Mouse (Mus musculus): ENCODE measurements around the gene Tdpoz5.
"Not testable (repeated sequence)": the region's sequence is repeated elsewhere in the genome, so short reads cannot be mapped to it uniquely, and the experiment has no call there.

- not testable (repeated sequence) for TF ChIP-seq ZC3H11A (IDR thresholded peaks at IDR 0.05; ENCODE audit: borderline replicate concordance, low read depth, low read length); MAFK (IDR thresholded peaks at IDR 0.05; ENCODE audit: insufficient read depth, low read depth, low read length); ZNF384 (IDR thresholded peaks at IDR 0.05; ENCODE audit: low read depth, low read length); CHD2 (IDR thresholded peaks at IDR 0.05; ENCODE audit: low read depth, low read length); HCFC1 (IDR thresholded peaks at IDR 0.05; ENCODE audit: borderline replicate concordance, insufficient read depth, low read length)
Measured at GRCm38 (mm10) chr3:93968938-93969337, 7.8 kb upstream of the Tdpoz5 start.
